Mouse (Mus musculus): Measurements from ENCODE around the gene Pfkfb1. TPM values are rescaled to one million over a fixed set of nuclear protein-coding genes. Genes with fewer than 3 reads are reported as not detected.

Pfkfb1 gene
- polyA plus RNA-seq, 1 experiment from 2014 or later, result 8.9 TPM

DNA sequence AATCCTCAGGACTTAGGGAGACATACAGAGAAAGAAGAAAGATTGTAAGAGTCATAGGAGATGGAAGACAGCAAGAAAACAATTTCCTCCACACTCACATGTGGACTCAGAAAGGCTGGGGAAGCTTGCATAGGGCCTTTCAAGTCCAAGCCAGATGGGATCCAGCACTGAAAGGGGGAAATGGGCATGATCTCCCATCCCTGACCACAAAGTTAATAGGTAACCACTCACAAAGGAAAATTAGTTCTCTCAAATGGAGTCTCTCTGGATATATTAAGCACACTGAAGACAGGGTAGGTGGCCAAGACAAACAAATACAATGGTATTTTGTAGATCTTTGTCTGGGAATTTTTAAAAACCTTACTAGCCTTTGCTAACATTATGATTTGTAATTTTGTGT is 6.1 kb upstream of the Pfkfb1 start:
- Histone ChIP-seq H3K4me1 (ENCODE audit: control insufficient read depth, insufficient read depth, low read length) (no peaks in the 10 kb centered on the region), H3K27ac (replicated peaks; ENCODE audit: low read depth, low read length) (no peak overlapping the region), H3K9ac (replicated peaks; ENCODE audit: low read length) (no peak overlapping the region), H3K27me3 (ENCODE audit: control insufficient read depth, insufficient read depth, low read length) (no peaks in the 10 kb centered on the region), H3K9me3 (replicated peaks; ENCODE audit: control insufficient read depth, low read length) (no peaks in the 10 kb centered on the region), H3K4me3 (ENCODE audit: low read depth, low read length) (no peak overlapping the region), H3K36me3 (replicated peaks; ENCODE audit: control insufficient read depth, insufficient read depth, low read depth, low read length) (no peaks in the 10 kb centered on the region), H3K4me2 (ENCODE audit: low read depth, low read length) (no peak overlapping the region)
- no peak for ATAC-seq (replicated peaks; ENCODE audit: insufficient number of reproducible peaks, low FRiP score, low TSS enrichment, low read depth)
- no peak for DNase-seq (ENCODE audit: low spot score)

DNA sequence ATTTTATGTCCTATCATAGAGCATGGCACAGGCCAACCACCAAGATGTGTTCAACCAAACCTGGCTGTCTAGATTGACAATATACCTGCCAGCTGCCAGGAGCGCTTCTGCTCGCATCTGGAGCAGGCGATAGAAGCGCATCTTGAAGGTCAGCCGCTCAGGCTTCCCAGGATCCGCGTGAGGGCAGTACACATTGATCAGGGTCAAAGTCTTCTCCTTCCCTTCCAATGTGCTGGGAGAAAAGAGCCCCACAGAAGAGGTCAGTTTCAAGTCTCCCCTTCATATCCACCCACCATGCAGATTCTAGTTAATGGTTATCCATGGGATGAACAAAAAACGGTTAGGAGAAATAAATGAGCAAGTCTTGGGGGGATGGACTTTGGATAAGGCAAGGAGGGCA is 2.9 kb upstream of the Pfkfb1 start:
- no peaks in the 10 kb centered on the region for H3K9me3 ChIP-seq (replicated peaks; ENCODE audit: control insufficient read depth, low read length)
- DNase-seq (ENCODE audit: low spot score) (no peak), ATAC-seq (replicated peaks; ENCODE audit: insufficient number of reproducible peaks, low FRiP score, low TSS enrichment, low read depth) (no peak)
- no peak overlapping the region for H3K27ac ChIP-seq (replicated peaks; ENCODE audit: low read depth, low read length)
- H3K4me2 ChIP-seq (ENCODE audit: low read depth, low read length), result no peak overlapping the region
- H3K27me3 ChIP-seq (ENCODE audit: control insufficient read depth, insufficient read depth, low read length), result no peaks in the 10 kb centered on the region
- no peaks in the 10 kb centered on the region for H3K36me3 ChIP-seq (replicated peaks; ENCODE audit: control insufficient read depth, insufficient read depth, low read depth, low read length)
- WGBS, result 95% methylated on average over 8 of the region's 8 CpGs
- no peaks in the 10 kb centered on the region for H3K4me1 ChIP-seq (ENCODE audit: control insufficient read depth, insufficient read depth, low read length)
- H3K4me3 ChIP-seq (ENCODE audit: low read depth, low read length), result no peak overlapping the region
- H3K9ac ChIP-seq (replicated peaks; ENCODE audit: low read length), result no peak overlapping the region

DNA sequence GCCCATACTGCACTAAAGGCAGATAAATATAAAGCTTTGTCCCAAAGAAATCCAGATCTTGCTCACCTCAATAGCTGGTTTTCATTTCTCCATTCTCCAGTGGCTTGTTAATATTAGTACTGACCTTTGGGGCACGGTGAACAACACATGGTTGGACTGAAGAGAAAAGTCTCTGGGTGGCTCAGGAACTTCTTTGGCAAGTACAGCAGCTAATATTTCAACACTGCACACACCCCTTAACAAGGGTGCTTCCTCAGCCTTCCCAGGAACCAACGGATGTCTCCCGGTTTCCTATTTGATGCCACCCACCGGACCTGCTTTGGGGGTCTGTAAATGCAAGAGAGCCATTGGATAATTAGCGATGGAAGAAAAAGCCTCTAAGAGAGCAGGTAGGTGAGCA is 1.7 kb downstream of the Pfkfb1 start, which contains the start of gene Apex2:
Gene Apex2 (minus strand): TSS at position 173 of the 400 bp plus-strand sequence.
- no peak within 1 kb of the TSS for H3K9ac ChIP-seq (replicated peaks; ENCODE audit: low read length)
- no peak within 1 kb of the TSS for H3K27ac ChIP-seq (replicated peaks; ENCODE audit: low read depth, low read length)
- ATAC-seq (replicated peaks; ENCODE audit: insufficient number of reproducible peaks, low FRiP score, low TSS enrichment, low read depth) (no peak), DNase-seq (ENCODE audit: low spot score) (no peak)
- H3K27me3 ChIP-seq (ENCODE audit: control insufficient read depth, insufficient read depth, low read length), result no peaks in the 10 kb centered on the region
- H3K4me2 ChIP-seq (ENCODE audit: low read depth, low read length), result no peak within 1 kb of the TSS
- WGBS, result 68% methylated on average over 5 of the region's 5 CpGs
- H3K4me3 ChIP-seq (ENCODE audit: low read depth, low read length), result no peak within 1 kb of the TSS
- H3K4me1 ChIP-seq (ENCODE audit: control insufficient read depth, insufficient read depth, low read length), result no peaks in the 10 kb centered on the region
- H3K36me3 ChIP-seq (replicated peaks; ENCODE audit: control insufficient read depth, insufficient read depth, low read depth, low read length), result no peaks in the 10 kb centered on the region
- H3K9me3 ChIP-seq (replicated peaks; ENCODE audit: control insufficient read depth, low read length), result no peaks in the 10 kb centered on the region

DNA sequence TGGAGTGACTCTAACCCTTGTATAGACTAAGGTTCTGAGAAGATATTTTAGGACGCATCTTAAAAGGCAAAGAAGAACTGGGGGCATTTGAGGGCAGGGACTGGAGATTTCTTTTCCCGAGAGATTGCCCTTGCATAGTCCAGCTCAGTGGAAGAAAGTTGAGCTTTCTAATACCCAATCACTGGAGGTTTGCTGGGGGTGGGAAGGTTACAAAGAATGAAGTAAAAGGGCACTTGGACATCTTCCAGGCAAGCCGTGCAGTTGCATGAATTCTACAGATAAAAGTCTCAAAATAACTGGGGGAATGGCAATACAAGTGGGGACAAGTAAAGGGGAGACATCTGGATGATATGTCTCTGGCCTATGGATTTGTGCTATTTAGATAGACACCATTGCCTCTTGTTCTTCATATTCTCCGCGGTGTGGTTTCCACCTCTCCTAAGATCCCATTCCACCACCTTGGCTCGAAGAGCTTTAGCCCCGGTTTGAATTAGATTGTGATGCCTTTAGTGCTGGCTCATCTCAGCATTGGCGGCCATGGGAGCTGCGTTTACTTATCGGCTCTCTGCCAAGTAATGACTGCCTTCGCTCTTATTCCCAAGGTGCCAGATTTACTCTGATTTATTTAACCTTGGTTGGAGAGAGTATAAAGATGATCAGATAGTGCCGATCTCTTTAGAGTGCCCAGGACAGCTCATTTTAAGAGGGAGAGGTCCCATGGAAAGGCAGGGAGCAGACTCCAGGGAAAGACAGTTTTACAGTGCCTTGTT is 5.4 kb downstream of the Pfkfb1 start:
- Histone ChIP-seq H3K4me3 (ENCODE audit: low read depth, low read length) (no peak overlapping the region), H3K27me3 (ENCODE audit: control insufficient read depth, insufficient read depth, low read length) (no peaks in the 10 kb centered on the region), H3K4me2 (ENCODE audit: low read depth, low read length) (no peak overlapping the region), H3K27ac (replicated peaks; ENCODE audit: low read depth, low read length) (no peak overlapping the region), H3K9ac (replicated peaks; ENCODE audit: low read length) (no peak overlapping the region), H3K9me3 (replicated peaks; ENCODE audit: control insufficient read depth, low read length) (no peaks in the 10 kb centered on the region), H3K36me3 (replicated peaks; ENCODE audit: control insufficient read depth, insufficient read depth, low read depth, low read length) (no peaks in the 10 kb centered on the region), H3K4me1 (ENCODE audit: control insufficient read depth, insufficient read depth, low read length) (no peaks in the 10 kb centered on the region)
- no peak for DNase-seq (ENCODE audit: low spot score)
- WGBS, result 88% methylated on average over 12 of the region's 12 CpGs
- no peak for ATAC-seq (replicated peaks; ENCODE audit: insufficient number of reproducible peaks, low FRiP score, low TSS enrichment, low read depth)

GRCm38 (mm10) chrX:150594176-150594575 is 6.1 kb downstream of the Pfkfb1 start:
- DNase-seq (ENCODE audit: low spot score), result no peak
- no peaks in the 10 kb centered on the region for H3K27me3 ChIP-seq (ENCODE audit: control insufficient read depth, insufficient read depth, low read length)
- H3K4me3 ChIP-seq (ENCODE audit: low read depth, low read length), result no peak overlapping the region
- no peak overlapping the region for H3K27ac ChIP-seq (replicated peaks; ENCODE audit: low read depth, low read length)
- WGBS, result 88% methylated on average over 3 of the region's 3 CpGs
- H3K9me3 ChIP-seq (replicated peaks; ENCODE audit: control insufficient read depth, low read length), result no peaks in the 10 kb centered on the region
- no peak for ATAC-seq (replicated peaks; ENCODE audit: insufficient number of reproducible peaks, low FRiP score, low TSS enrichment, low read depth)
- no peak overlapping the region for H3K9ac ChIP-seq (replicated peaks; ENCODE audit: low read length)
- H3K4me2 ChIP-seq (ENCODE audit: low read depth, low read length), result no peak overlapping the region
- no peaks in the 10 kb centered on the region for H3K4me1 ChIP-seq (ENCODE audit: control insufficient read depth, insufficient read depth, low read length)
- H3K36me3 ChIP-seq (replicated peaks; ENCODE audit: control insufficient read depth, insufficient read depth, low read depth, low read length), result no peaks in the 10 kb centered on the region

- Histone ChIP-seq H3K27ac (replicated peaks; ENCODE audit: low read depth, low read length) (no peak overlapping the region), H3K4me1 (ENCODE audit: control insufficient read depth, insufficient read depth, low read length) (no peaks in the 10 kb centered on the region), H3K36me3 (replicated peaks; ENCODE audit: control insufficient read depth, insufficient read depth, low read depth, low read length) (no peaks in the 10 kb centered on the region), H3K9me3 (replicated peaks; ENCODE audit: control insufficient read depth, low read length) (no peaks in the 10 kb centered on the region), H3K27me3 (ENCODE audit: control insufficient read depth, insufficient read depth, low read length) (no peaks in the 10 kb centered on the region), H3K9ac (replicated peaks; ENCODE audit: low read length) (no peak overlapping the region), H3K4me2 (ENCODE audit: low read depth, low read length) (no peak overlapping the region), H3K4me3 (ENCODE audit: low read depth, low read length) (no peak overlapping the region)
- no peak for ATAC-seq (replicated peaks; ENCODE audit: insufficient number of reproducible peaks, low FRiP score, low TSS enrichment, low read depth)
- WGBS, result 77% methylated on average over 9 of the region's 9 CpGs
- no peak for DNase-seq (ENCODE audit: low spot score)
Measured at GRCm38 (mm10) chrX:150595016-150595760, 7.2 kb downstream of the Pfkfb1 start.

- Histone ChIP-seq H3K27me3 (ENCODE audit: control insufficient read depth, insufficient read depth, low read length) (no peaks in the 10 kb centered on the region), H3K36me3 (replicated peaks; ENCODE audit: control insufficient read depth, insufficient read depth, low read depth, low read length) (no peaks in the 10 kb centered on the region), H3K9me3 (replicated peaks; ENCODE audit: control insufficient read depth, low read length) (no peaks in the 10 kb centered on the region), H3K4me1 (ENCODE audit: control insufficient read depth, insufficient read depth, low read length) (no peaks in the 10 kb centered on the region), H3K4me2 (ENCODE audit: low read depth, low read length) (no peak overlapping the region), H3K4me3 (ENCODE audit: low read depth, low read length) (no peak overlapping the region), H3K9ac (replicated peaks; ENCODE audit: low read length) (no peak overlapping the region), H3K27ac (replicated peaks; ENCODE audit: low read depth, low read length) (no peak overlapping the region)
- 72% methylated on average over 2 of the region's 2 CpGs for WGBS
- ATAC-seq (replicated peaks; ENCODE audit: insufficient number of reproducible peaks, low FRiP score, low TSS enrichment, low read depth) (no peak), DNase-seq (ENCODE audit: low spot score) (no peak)
Measured at GRCm38 (mm10) chrX:150598882-150599281, 10.9 kb downstream of the Pfkfb1 start.

GRCm38 (mm10) chrX:150636421-150636820 is 48.4 kb downstream of the Pfkfb1 start:
- Histone ChIP-seq H3K27ac (replicated peaks; ENCODE audit: low read depth, low read length) (no peak overlapping the region), H3K36me3 (replicated peaks; ENCODE audit: control insufficient read depth, insufficient read depth, low read depth, low read length) (no peaks in the 10 kb centered on the region), H3K9ac (replicated peaks; ENCODE audit: low read length) (no peak overlapping the region), H3K4me1 (ENCODE audit: control insufficient read depth, insufficient read depth, low read length) (no peaks in the 10 kb centered on the region), H3K4me2 (ENCODE audit: low read depth, low read length) (no peak overlapping the region), H3K9me3 (replicated peaks; ENCODE audit: control insufficient read depth, low read length) (no peaks in the 10 kb centered on the region), H3K27me3 (ENCODE audit: control insufficient read depth, insufficient read depth, low read length) (no peaks in the 10 kb centered on the region), H3K4me3 (ENCODE audit: low read depth, low read length) (no peak overlapping the region)
- no peak for ATAC-seq (replicated peaks; ENCODE audit: insufficient number of reproducible peaks, low FRiP score, low TSS enrichment, low read depth)
- WGBS, result 60% methylated on average over 1 of the region's 1 CpGs
- no peak for DNase-seq (ENCODE audit: low spot score)
